Mouse (Mus musculus) limb, embryonic 10.5 days (tissue): ENCODE data around the gene Wipf1. TPM values are rescaled to one million over a fixed set of nuclear protein-coding genes. Genes with fewer than 3 reads are reported as not detected.

ENCODE experiments used
- polyA plus RNA-seq: library from polyadenylated mRNA; unstranded; fragments of >200 nt; fragmentation: Nextera tagmentation; extraction: Ambion mirVana; gene quantifications from 2 replicates; pipeline ENCODE4 v1.2.1, GENCODE M21; 2016

Wipf1 gene
- polyA plus RNA-seq, 1 experiment from 2014 or later: 14.2 TPM

Other genes starting within 250 kb of the Wipf1 start
- gene Scrn3, start 217.1 kb downstream of the Wipf1 start, polyA plus RNA-seq: 14.7 and 16.5 TPM in 2 replicates
- 12.2 and 14.3 TPM in 2 replicates for gene Cir1, start 217.0 kb downstream of the Wipf1 start, polyA plus RNA-seq
- 1.4 and 2.4 TPM in 2 replicates for gene Gpr155, start 143.2 kb downstream of the Wipf1 start, polyA plus RNA-seq
- gene Chrna1, start 50.6 kb upstream of the Wipf1 start, polyA plus RNA-seq: 2.3 and 3.9 TPM in 2 replicates
- gene Chn1, start 245.6 kb upstream of the Wipf1 start, polyA plus RNA-seq: 32.7 and 38.7 TPM in 2 replicates